ENCODE assay signal across 8 mouse cellular contexts in genomic region chr17:56473611-56473905, GRCm38 (mm10). TPM values are rescaled to one million over a fixed set of nuclear protein-coding genes. Genes with fewer than 3 reads are reported as not detected.
DNase-seq lines count a peak whose midpoint lies in the region; ATAC-seq lines count a peak whose summit lies in the region.

No protein-coding gene starts in this region.

- no peaks in the 10 kb centered on the region for H3K36me3 ChIP-seq in heart, embryonic 15.5 days
- H3K36me3 ChIP-seq in hindbrain, embryonic 16.5 days (ENCODE audit: control insufficient read depth, insufficient read depth, low read length) = 0 out of 2 replicates have a peak, but pooled peaks cover under 1% of the 10 kb centered on the region
- no peaks in the 10 kb centered on the region for H3K36me3 ChIP-seq in midbrain, embryonic 15.5 days (replicated peaks)

- 0 out of 2 replicates have a peak, but pooled peaks cover 5% of the 10 kb centered on the region for H3K9me3 ChIP-seq in heart, embryonic 15.5 days (replicated peaks)
- no peaks in the 10 kb centered on the region for H3K9me3 ChIP-seq in hindbrain, embryonic 16.5 days (ENCODE audit: control insufficient read depth, low read length)
- no peaks in the 10 kb centered on the region for H3K9me3 ChIP-seq in midbrain, embryonic 15.5 days

- WGBS in heart, embryonic 15.5 days = 2% methylated on average over 11 of the region's 11 CpGs
- 5% methylated on average over 11 of the region's 11 CpGs for WGBS in hindbrain, embryonic 16.5 days
- 2% methylated on average over 11 of the region's 11 CpGs for WGBS in midbrain, embryonic 15.5 days

- peaks cover 73% of the 10 kb centered on the region for H3K4me1 ChIP-seq in heart, embryonic 15.5 days (replicated peaks)
- peaks cover 2% of the 10 kb centered on the region; the same call in 1 of the 2 replicates for H3K4me1 ChIP-seq in brown adipose tissue, adult 24 weeks (ENCODE audit: control insufficient read depth, insufficient read depth, insufficient read length, low read length)
- H3K4me1 ChIP-seq in hindbrain, embryonic 16.5 days (ENCODE audit: control insufficient read depth, insufficient read depth, low read depth, low read length) = peaks cover 56% of the 10 kb centered on the region
- H3K4me1 ChIP-seq in midbrain, embryonic 15.5 days = peaks cover 59% of the 10 kb centered on the region

- H3K27me3 ChIP-seq in heart, embryonic 15.5 days = peaks cover 59% of the 10 kb centered on the region
- H3K27me3 ChIP-seq in hindbrain, embryonic 16.5 days (replicated peaks; ENCODE audit: control insufficient read depth, insufficient read depth, low read length) = no peaks in the 10 kb centered on the region
- H3K27me3 ChIP-seq in midbrain, embryonic 15.5 days (replicated peaks) = no peaks in the 10 kb centered on the region

- H3K4me2 ChIP-seq in heart, embryonic 15.5 days = peak overlapping the region; percentile 99
- peak overlapping the region; percentile 94 for H3K4me2 ChIP-seq in hindbrain, embryonic 16.5 days (ENCODE audit: low read length)
- H3K4me2 ChIP-seq in midbrain, embryonic 15.5 days = peak overlapping the region; percentile 95

- no peak for DNase-seq in heart, postnatal 4 days
- no peak for DNase-seq in embryo, embryonic 10 days (ENCODE audit: low spot score)
- DNase-seq in thymus, postnatal 0 days (ENCODE audit: low spot score) = no peak

- peak overlapping the region; percentile 86 for H3K9ac ChIP-seq in heart, embryonic 15.5 days
- H3K9ac ChIP-seq in hindbrain, embryonic 16.5 days (ENCODE audit: low read depth, low read length) = peak overlapping the region; percentile 96
- H3K9ac ChIP-seq in midbrain, embryonic 15.5 days = peak overlapping the region; percentile 93

- H3K27ac ChIP-seq in heart, embryonic 15.5 days = no peak overlapping the region
- no peak overlapping the region for H3K27ac ChIP-seq in brown adipose tissue, adult 24 weeks (replicated peaks; ENCODE audit: low read depth, low read length)
- H3K27ac ChIP-seq in hindbrain, embryonic 16.5 days (ENCODE audit: low read depth, low read length) = peak overlapping the region; percentile 97
- peak overlapping the region; percentile 96 for H3K27ac ChIP-seq in midbrain, embryonic 15.5 days

- ATAC-seq in heart, embryonic 15.5 days (replicated peaks; ENCODE audit: insufficient number of reproducible peaks, insufficient read depth, low FRiP score, low read depth) = no peak
- ATAC-seq in hindbrain, embryonic 16.5 days = no peak
- ATAC-seq in midbrain, embryonic 15.5 days (replicated peaks) = no peak
- ATAC-seq in inflammation-experienced regulatory T-cells, adult 6 months = no peak

- peak overlapping the region; percentile 86 for H3K4me3 ChIP-seq in heart, embryonic 15.5 days
- peak overlapping the region; percentile 1; the same call in 1 of the 2 replicates for H3K4me3 ChIP-seq in brown adipose tissue, adult 24 weeks (ENCODE audit: insufficient read depth, low read depth, low read length)
- peak overlapping the region; percentile 80 for H3K4me3 ChIP-seq in hindbrain, embryonic 16.5 days (ENCODE audit: low read length)
- H3K4me3 ChIP-seq in midbrain, embryonic 15.5 days = peak overlapping the region; percentile 76

RNA-seq across cellular contexts. Expression of gene Ptprs, which starts 2.7 kb away (rescaled TPM):
- polyA plus RNA-seq in heart, embryonic 15.5 days (2015; fragmentation: Nextera tagmentation; extraction: Ambion mirVana) = 37.6 and 62.0 TPM in 2 replicates
- 100 to 1,000 TPM; 140 to 141 TPM for total RNA-seq in heart, postnatal 4 days (2021)
- 10.3 and 10.7 TPM in 2 replicates for polyA plus RNA-seq in brown adipose tissue, adult 24 weeks (2012; ENCODE audit: insufficient read depth, insufficient read length, missing spikeins)
- polyA plus RNA-seq in hindbrain, embryonic 16.5 days (2015; fragmentation: Nextera tagmentation; extraction: Ambion mirVana) = 229 and 264 TPM in 2 replicates
- 339 and 349 TPM in 2 replicates for polyA plus RNA-seq in midbrain, embryonic 15.5 days (2015; fragmentation: Nextera tagmentation; extraction: Ambion mirVana)
- polyA plus RNA-seq in inflammation-experienced regulatory T-cells, adult 6 months (2017; shearing (Covaris generic)) = 10 to 100 TPM in 1 of 3 experiments, 1 to 10 TPM in 2; 7.2 to 10.9 (median 8.8) TPM
- polyA plus RNA-seq in thymus, postnatal 0 days (2015; fragmentation: Nextera tagmentation; extraction: Ambion mirVana) = 24.2 and 29.9 TPM in 2 replicates

RNA-seq across cellular contexts. Expression of gene Znrf4, which starts 38.7 kb away (rescaled TPM):
- not detected in 2 replicates for polyA plus RNA-seq in heart, embryonic 15.5 days (2015; fragmentation: Nextera tagmentation; extraction: Ambion mirVana)
- total RNA-seq in heart, postnatal 4 days (2021) = not detected
- not detected in 2 replicates for polyA plus RNA-seq in brown adipose tissue, adult 24 weeks (2012; ENCODE audit: insufficient read depth, insufficient read length, missing spikeins)
- polyA plus RNA-seq in hindbrain, embryonic 16.5 days (2015; fragmentation: Nextera tagmentation; extraction: Ambion mirVana) = not detected in 2 replicates
- polyA plus RNA-seq in midbrain, embryonic 15.5 days (2015; fragmentation: Nextera tagmentation; extraction: Ambion mirVana) = not detected in 2 replicates
- not detected for polyA plus RNA-seq in inflammation-experienced regulatory T-cells, adult 6 months (2017; shearing (Covaris generic))
- not detected in 2 replicates for polyA plus RNA-seq in thymus, postnatal 0 days (2015; fragmentation: Nextera tagmentation; extraction: Ambion mirVana)

Comparison
In these comparisons a context has a peak if more than half of its experiments do, and no peak if none do; other contexts are left out.
1. H3K27ac ChIP-seq: peak in hindbrain, embryonic 16.5 days (single experiment) and midbrain, embryonic 15.5 days (single experiment); none in heart, embryonic 15.5 days (single experiment) and brown adipose tissue, adult 24 weeks (single experiment).
2. H3K4me3 ChIP-seq: peak in every context shown above with its lines; median percentile 86 in heart, embryonic 15.5 days; 80 in hindbrain, embryonic 16.5 days; 76 in midbrain, embryonic 15.5 days; 1 in brown adipose tissue, adult 24 weeks.
3. Peak in every context shown above with its lines, with median percentiles within 50 percentile points of each other: H3K4me2 ChIP-seq and H3K9ac ChIP-seq.